Mouse (Mus musculus) adrenal gland, postnatal 4 days (tissue): ENCODE measurements around the gene Egfem1. TPM values are rescaled to one million over a fixed set of nuclear protein-coding genes. Genes with fewer than 3 reads are reported as not detected.

Source experiments
- DNase-seq, 2 experiments: peaks; one replicate each; pipeline ENCODE4 v3.0.0; 2021 to 2022; ENCODE audit warnings: low spot score in 2 of 2, mixed read lengths in 2 of 2
- long read RNA-seq, 2 experiments: library from polyadenylated mRNA; stranded (forward); transcript quantifications; one replicate each; pipeline ENCODE4 v2.0.0; 2021
- total RNA-seq, 2 experiments: library from RNA; stranded (reverse); gene quantifications; 2 replicates each; pipeline ENCODE4 v1.2.3; 2021

Egfem1 gene
- under 1 TPM; 0.45 TPM for total RNA-seq
- long read RNA-seq, experiment 1: 0 reads
- long read RNA-seq, experiment 2: 0 reads

DNA sequence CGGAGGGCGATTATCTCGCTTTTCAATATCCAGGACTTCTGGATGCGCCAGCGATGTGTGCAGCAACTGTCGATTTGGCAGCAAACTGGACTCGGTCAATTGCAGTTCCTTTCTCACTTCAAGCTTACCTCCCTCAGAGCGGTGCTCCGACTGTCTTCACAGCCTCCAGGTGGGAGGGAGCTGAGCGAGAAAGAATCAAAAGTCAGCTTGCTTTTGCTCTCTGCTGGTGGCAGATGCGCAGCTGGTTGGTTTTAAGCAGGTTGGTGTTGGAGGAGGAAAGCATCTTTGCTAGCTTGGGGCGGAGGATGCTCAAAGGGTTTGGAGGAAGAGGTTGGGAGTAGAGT is at the start of gene Egfem1:
Gene Egfem1, plus strand, starts transcription at position 72 of the 344 bp plus-strand sequence.
- no peak for DNase-seq

- no peak for DNase-seq
Measured at GRCm38 (mm10) chr3:29033107-29033506, 48.7 kb upstream of the Egfem1 start.

DNA sequence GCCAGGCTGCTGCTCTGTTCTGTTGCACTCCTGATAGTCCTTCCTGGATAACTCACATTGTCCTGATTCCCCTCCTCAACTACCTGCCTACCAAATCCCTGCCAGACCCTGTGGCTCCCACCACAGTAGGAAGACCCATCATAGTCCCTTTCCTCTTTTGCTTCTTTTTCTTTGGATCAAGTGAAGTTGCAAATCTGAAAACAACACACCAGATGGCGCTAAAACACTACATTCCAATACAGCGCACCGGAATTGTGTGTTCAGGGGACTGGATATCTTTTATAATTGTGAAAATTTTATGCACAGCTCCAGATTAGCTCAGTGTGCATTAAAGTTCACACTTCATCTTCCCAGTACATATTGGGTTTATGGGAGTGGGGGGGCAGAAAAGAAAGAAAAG is 45.7 kb upstream of the Egfem1 start:
- no peak for DNase-seq

- DNase-seq: no peak
Measured at GRCm38 (mm10) chr3:29036620-29037019, 45.2 kb upstream of the Egfem1 start.

DNA sequence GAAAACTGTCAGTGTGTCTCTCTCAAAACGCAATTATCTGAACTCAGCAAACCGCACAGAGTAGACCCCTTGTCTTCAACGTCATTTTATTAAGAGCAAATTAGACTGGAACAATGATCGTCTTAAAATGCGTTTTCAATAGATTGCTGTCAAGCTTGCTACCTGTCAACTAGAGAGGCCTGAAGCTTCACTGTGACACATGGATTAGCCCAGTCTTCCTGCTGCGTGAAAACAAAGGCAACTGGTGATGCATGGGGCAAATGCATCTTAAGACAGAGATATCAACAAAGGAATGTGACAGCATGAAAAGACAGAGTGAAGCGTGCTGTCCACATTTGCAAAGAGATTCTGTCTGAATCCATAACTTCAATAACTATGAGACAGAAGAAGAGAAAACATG is 41.8 kb upstream of the Egfem1 start:
- no peak for DNase-seq

DNA sequence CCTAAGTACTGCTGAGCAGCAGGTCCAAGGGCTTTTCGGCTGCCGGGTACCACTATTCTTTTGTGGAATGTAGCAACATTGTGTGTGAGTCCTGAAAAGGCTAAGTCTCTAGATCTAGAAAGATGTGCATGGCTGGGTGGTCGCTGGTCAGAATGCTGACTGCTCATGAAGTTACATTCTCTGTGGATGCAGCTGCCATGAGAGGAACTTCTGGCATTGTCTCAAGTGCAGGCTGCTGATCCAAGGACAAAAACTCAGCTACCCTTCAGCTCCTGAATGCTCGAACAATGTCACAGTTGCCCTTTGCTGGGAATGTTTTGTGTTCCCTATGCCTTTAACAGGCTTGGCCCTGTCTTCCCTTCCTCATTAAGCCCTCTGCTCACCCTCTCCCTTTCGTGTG is 35.5 kb upstream of the Egfem1 start:
- DNase-seq: no peak

- no peak for DNase-seq
Measured at GRCm38 (mm10) chr3:29047273-29047932, 34.4 kb upstream of the Egfem1 start.

- no peak for DNase-seq
Measured at GRCm38 (mm10) chr3:29063156-29063555, 18.7 kb upstream of the Egfem1 start.

DNA sequence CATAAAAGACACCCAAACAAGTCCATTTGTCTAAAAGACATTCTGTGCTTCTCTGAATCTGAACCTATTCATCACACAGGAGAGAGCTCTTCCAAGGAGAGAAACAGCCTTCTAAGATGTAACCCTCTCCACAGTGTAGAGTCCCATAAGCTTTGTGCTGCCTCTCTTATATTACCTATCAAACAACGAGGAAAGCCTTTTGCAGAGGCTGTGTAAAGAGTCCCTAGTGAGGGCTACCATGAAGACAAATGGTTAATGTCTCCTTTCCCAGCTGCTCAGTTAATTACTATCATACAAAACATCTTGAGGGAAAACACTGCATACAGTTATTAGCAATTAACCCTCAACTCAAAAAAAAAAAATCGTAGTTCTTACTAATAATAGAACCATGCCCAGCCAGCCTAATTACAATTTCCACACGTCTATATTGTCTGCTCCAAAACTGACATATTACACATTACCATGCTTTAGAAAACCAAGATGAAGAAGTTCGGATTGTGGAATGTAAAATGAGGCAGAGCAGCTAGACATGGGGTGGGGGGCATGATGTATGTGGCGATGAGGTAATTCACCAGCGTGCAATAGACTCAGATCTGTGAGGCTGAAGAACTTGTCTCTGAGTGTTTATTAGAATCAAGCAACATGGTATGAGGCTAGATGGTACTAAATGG is 13.3 kb upstream of the Egfem1 start:
- DNase-seq: no peak

- no peak for DNase-seq
Measured at GRCm38 (mm10) chr3:29071315-29071714, 10.5 kb upstream of the Egfem1 start.

DNA sequence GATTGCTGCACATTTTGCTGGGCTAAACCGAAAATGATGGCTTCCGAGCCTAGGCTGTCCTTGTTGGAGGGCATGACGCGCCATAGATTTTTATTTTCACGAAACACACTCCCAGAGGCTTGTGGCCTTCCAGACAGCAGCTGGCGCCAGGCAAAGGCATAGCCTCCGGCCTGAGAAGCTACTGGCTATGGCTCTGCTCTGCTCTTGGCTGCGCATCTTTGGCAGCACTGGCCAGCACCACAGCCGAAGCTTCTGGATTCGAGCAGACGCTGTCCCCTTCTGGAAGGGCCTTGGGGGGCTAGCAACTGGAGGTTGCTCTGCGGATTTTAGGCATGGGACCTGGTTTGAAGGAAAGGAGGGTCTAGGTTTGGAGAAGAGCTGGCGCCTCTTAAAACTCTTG is 306 bp upstream of the Egfem1 start:
- no peak for DNase-seq

DNA sequence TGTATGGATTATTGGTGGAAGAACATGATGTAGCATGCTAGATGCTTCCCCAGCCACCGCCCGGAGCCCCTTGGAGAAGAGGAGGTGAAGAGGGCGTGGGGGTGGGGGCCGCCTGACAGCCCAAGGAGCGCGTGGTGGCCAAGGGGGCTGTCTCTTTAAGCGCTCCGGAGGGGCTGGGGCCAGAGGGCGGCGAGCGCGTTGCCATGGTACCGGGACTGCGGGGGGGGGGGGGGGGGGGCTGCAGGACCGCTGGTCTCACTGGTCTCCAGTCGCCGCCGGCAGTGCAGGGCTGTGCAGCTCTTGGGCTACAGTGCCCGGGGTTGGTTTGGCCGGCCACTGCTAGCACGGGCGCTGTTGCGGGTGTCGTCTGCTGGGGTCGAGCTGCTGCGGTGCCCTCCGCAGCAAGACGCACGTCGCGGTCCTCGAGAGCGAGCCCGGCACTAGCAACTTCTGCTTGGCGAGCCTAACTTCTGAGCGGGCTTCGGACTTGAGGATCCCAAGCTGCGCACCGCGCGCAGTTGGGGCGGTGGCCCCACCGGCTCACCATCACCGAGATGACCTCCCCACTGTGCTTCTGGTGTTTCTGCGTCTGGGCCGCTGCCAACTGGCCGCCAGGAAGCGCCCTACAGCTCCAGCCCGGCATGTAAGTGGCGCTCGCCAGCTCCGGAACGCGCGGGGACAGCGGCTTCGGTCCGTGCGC is 623 bp downstream of the Egfem1 start:
- DNase-seq: no peak

DNA sequence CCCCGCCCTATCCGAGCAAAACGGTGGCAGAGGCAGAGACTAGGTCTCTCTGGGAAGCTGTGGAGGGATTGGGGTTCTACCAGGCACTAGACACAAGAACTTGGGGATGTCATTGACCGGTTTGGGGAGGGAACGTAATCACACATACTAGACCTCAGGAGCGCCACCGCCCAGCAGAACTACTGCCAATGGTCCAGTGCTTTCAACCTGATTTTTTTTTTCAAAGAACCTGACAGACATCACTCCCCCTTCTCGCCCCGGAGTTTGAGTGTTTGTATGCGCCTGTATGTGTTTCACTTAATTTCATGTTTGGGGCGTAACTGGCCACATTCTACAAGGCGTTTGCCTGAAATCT is 1.1 kb downstream of the Egfem1 start:
- no peak for DNase-seq

DNA sequence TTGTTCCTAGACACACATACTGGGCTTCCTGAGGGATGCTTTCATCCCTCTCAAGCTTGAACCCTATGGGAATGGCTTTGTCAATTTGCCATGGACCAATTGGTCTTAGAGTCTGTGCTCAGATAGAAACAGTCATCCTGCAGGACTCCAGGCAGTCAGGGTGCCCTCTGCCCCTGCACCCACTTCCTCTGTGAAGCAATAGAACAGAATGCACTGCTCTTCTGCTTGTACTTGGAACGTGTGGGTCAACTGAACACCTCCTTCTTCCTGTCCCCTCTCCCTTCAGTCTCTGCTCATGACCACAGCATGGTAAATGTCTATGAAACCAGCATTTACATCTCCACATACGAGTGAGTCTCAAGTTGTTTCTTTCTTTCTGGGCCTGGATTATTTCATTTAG is 16.6 kb downstream of the Egfem1 start:
- no peak for DNase-seq

GRCm38 (mm10) chr3:29106016-29106723 is 24.3 kb downstream of the Egfem1 start:
- DNase-seq: no peak

- no peak for DNase-seq
Measured at GRCm38 (mm10) chr3:29107134-29107533, 25.3 kb downstream of the Egfem1 start.

- DNase-seq: no peak
Measured at GRCm38 (mm10) chr3:29110321-29110720, 28.5 kb downstream of the Egfem1 start.

- no peak for DNase-seq
Measured at GRCm38 (mm10) chr3:29114517-29114916, 32.7 kb downstream of the Egfem1 start.

- DNase-seq: no peak
Measured at GRCm38 (mm10) chr3:29117379-29117778, 35.6 kb downstream of the Egfem1 start.

GRCm38 (mm10) chr3:29122556-29122955 is 40.7 kb downstream of the Egfem1 start:
- DNase-seq: no peak

DNA sequence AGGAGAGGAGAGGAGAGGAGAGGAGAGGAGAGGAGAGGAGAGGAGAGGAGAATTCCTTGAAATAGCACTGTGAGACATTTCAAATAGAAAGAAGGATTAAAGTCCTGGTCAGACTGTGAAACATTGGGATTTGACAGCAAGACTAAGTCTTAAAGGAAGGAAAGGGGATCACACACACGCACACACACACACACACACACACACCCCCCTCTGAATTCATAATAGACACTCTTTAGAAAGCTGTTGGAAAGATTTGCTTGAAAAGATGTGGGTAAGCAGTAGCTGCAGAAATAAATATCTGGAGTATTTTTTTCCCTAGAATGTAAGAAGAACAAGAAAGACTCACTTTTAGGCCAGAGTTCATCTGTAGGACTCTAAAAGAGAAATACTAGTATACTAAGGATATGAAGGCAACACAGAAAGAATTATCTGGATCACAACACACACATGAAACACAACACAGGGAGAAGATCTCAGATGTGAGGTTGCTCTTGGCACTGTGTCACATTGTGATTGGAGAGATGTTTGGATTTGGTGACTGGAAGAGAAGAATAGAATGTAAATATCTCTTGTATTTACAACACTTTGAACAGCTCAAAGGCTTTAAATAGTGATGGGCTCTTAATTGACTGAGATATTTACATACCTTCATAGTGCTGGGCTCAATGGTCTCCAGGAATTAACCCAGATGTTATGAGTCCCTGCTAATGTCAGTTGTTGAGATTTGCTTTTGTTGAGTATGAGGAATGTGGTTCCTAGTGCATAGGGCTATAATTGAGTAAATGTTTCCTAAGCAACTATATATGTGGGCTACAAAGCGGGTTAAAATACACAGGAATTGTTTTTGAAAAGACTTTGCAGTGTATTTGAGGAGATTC is 50.5 kb downstream of the Egfem1 start:
- no peak for DNase-seq
